Mouse (Mus musculus) intestine, postnatal 0 days (tissue): ENCODE data around the gene Bnip2. TPM values are rescaled to one million over a fixed set of nuclear protein-coding genes. Genes with fewer than 3 reads are reported as not detected.

Source experiments
- ATAC-seq: fragments of 200-750 bp; cut with Nextera tagmentation; 2 replicates; pipeline ENCODE4 v1.8.0; 2017; ENCODE audit warnings: mild to moderate bottlenecking, moderate TSS enrichment, moderate library complexity
- H3K27ac ChIP-seq: fragments of 300-500 bp; sonication (generic); 2 replicates; pipeline ENCODE4 v1.5.1; 2014; ENCODE audit warnings: mild to moderate bottlenecking, low read depth, low read length, moderate library complexity
- H3K27me3 ChIP-seq: fragments of 300-500 bp; sonication (generic); replicated peaks from 2 replicates; pipeline ENCODE4 v1.6.1; 2014; ENCODE audit warnings: low read length, mixed read lengths; ENCODE audit not compliant: control insufficient read depth, insufficient read depth
- H3K36me3 ChIP-seq: fragments of 300-500 bp; sonication (generic); 2 replicates; pipeline ENCODE4 v1.6.1; 2014; ENCODE audit warnings: mild to moderate bottlenecking, moderate library complexity; ENCODE audit not compliant: control insufficient read depth, insufficient read depth
- H3K4me1 ChIP-seq: fragments of 300-500 bp; sonication (generic); replicated peaks from 2 replicates; pipeline ENCODE4 v1.6.1; 2014; ENCODE audit warnings: antibody characterized with exemption, low read length, mixed read lengths; ENCODE audit not compliant: control insufficient read depth, insufficient read depth
- H3K4me2 ChIP-seq: fragments of 300-500 bp; sonication (generic); replicated peaks from 2 replicates; pipeline ENCODE4 v1.6.1; 2014; ENCODE audit warnings: low read depth, mild to moderate bottlenecking, moderate library complexity
- H3K4me3 ChIP-seq: fragments of 300-500 bp; sonication (generic); 2 replicates; pipeline ENCODE4 v1.5.1; 2014; ENCODE audit warnings: low read depth, low read length
- H3K9ac ChIP-seq: fragments of 300-500 bp; sonication (generic); 2 replicates; pipeline ENCODE4 v1.6.1; 2014; ENCODE audit warnings: mild to moderate bottlenecking, low read depth, low read length
- H3K9me3 ChIP-seq: fragments of 300-500 bp; sonication (generic); 2 replicates; pipeline ENCODE4 v1.6.1; 2016; ENCODE audit warnings: mixed run types; ENCODE audit not compliant: control insufficient read depth
- CTCF ChIP-seq: sonication (generic); IDR thresholded peaks from 2 replicates; pipeline ENCODE4 v1.5.1; 2016; ENCODE audit warnings: low read depth, mild to moderate bottlenecking, control low read depth, antibody characterized with exemption, moderate library complexity
- WGBS: fragments of 180-500 bp; shearing (Covaris S2); extraction: QIAGEN DNeasy Blood & Tissue Kit; methylation state at CpG from one replicate; pipeline ENCODE4 v1.1.7; 2014; 5-methylcytosine and 5-hydroxymethylcytosine counted together
- polyA plus RNA-seq: library from polyadenylated mRNA; unstranded; fragments of >200 nt; fragmentation: Nextera tagmentation; extraction: Ambion mirVana; gene quantifications from 2 replicates; pipeline ENCODE4 v1.2.1, GENCODE M21; 2015

Bnip2 gene
- polyA plus RNA-seq, 1 experiment from 2014 or later, result 38.0 TPM

DNA sequence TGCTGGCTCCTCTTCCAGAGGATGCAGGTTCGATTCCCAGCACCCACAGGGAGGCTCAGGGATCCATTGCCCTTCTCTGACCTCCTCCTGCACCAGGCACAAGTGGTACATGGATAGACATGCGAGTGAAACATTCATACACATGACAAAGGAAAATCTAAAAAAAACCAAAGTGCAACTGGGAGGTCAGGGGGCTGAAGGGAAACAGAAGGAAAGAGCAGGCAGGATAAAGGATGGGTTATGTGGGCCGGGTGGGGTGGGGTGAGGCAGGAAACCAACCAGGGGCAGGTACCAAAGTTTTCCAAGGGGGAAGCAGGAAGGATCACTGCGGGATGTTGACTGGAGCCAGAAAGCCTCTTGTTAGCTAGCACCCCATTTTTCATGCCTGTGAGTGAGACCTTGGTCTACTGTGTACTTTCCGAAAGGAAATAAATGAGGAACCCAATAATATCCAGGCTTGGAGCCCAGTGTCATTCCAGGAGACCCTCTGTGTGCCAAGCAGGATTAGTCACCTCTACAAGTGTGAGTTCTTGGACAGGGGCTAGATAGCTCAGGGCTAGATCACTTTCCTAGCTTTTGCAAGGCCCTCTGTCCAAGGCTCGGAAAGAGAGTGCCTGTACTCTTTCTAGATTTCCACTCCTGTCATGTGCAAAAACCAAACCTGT is 59.6 kb downstream of the Bnip2 start:
- H3K9me3 ChIP-seq, result no peaks in the 10 kb centered on the region
- no peak overlapping the region for H3K9ac ChIP-seq
- no peak for TF ChIP-seq CTCF
- no peak for ATAC-seq
- H3K4me1 ChIP-seq, result no peaks in the 10 kb centered on the region
- no peaks in the 10 kb centered on the region for H3K27me3 ChIP-seq
- H3K4me3 ChIP-seq, result no peak overlapping the region
- H3K27ac ChIP-seq, result no peak overlapping the region; the same call in 1 of the 2 replicates
- no peaks in the 10 kb centered on the region for H3K36me3 ChIP-seq
- H3K4me2 ChIP-seq, result no peak overlapping the region
- WGBS, result 50% methylated on average over 6 of the region's 6 CpGs

DNA sequence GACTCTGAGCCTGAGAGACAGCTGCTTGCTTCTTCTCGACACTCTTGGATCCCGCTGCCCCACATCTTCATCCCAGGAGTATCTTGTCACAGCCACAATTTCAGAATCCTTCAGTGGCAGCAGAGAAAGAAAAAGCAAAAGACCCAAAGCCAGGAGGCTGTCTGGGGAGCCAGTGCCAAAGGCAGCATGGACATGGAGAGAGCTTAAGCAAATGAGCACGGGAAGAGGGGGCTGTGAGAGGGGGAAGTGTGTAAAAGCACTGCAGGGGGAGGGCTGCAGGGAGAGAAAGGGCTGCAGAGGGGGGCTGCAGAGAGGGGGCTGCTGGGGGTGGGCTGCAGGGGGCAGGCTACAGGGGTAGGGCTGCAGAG is 60.1 kb downstream of the Bnip2 start:
- Histone ChIP-seq H3K4me1 (no peaks in the 10 kb centered on the region), H3K27me3 (no peaks in the 10 kb centered on the region), H3K36me3 (no peaks in the 10 kb centered on the region), H3K4me2 (no peak overlapping the region), H3K9ac (no peak overlapping the region), H3K9me3 (no peaks in the 10 kb centered on the region), H3K4me3 (no peak overlapping the region), H3K27ac (no peak overlapping the region)
- no peak for TF ChIP-seq CTCF
- 49% methylated on average over 3 of the region's 3 CpGs for WGBS
- ATAC-seq, result no peak

DNA sequence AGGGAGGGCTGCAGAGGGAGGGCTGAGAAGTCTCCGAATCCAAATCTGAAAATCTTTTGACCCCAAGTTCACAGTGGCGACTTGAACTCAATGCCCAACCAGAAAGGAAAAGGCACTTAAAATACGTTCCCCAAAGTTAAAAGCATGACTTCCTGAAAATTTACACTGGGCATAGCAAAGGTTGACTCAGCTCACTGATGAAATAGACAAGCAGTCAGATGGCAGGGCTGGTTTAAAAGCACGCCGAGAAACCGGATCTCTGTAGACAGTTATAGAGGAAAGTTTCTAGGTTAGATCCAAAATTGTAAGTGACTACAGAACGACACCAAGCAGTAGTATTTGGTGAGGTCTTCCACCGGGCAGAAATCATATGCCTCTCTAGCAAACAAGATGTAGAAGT is 60.6 kb downstream of the Bnip2 start:
- WGBS, result 45% methylated on average over 8 of the region's 8 CpGs
- H3K27ac ChIP-seq, result no peak overlapping the region
- H3K9me3 ChIP-seq, result no peaks in the 10 kb centered on the region

DNA sequence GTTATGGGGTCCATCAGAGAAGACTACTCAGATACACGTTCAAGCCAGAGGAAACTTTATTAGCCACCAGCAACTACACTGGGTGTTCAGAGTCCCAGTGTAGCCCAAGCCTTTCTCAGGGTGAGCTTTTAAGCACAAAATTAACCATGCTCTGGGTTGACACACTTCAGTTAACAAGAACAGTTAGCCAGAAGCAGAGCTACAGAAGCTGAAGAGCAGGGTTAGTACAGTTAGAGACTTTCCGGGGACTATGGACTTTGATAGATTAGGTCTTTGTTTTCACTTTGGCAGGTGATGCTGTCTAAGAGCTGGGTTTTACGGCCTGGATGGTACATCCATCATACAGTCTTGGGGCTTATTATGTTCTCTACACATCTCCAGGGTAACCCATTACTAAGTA is 63.5 kb downstream of the Bnip2 start:
- no peak overlapping the region for H3K27ac ChIP-seq
- 47% methylated on average over 3 of the region's 3 CpGs for WGBS

More for the DNA sequence above, 60.6 kb downstream of the Bnip2 start:
- Histone ChIP-seq H3K27me3 (no peaks in the 10 kb centered on the region), H3K36me3 (no peaks in the 10 kb centered on the region), H3K4me2 (no peak overlapping the region), H3K4me1 (no peaks in the 10 kb centered on the region), H3K9ac (no peak overlapping the region), H3K4me3 (no peak overlapping the region)
- no peak for ATAC-seq
- no peak for TF ChIP-seq CTCF

DNA sequence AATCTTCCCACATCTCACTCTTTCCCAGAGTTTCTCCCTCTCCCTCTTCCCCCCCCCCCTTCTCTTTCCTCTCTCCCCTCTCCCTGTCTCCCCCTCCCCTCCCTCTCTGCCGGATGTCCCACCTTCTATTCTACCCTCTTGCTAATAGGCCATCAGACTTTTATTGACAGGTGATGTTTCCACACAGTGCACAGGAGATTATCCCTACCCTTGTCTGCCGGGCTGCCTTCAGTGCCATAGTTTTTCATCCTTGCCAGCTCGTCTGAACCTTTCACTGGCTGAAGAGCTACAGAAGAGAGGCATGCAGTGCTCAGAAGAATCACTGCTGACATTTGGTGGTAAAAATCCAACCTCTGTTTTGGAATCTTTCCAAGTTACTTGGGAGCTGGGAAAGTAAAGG is 64.1 kb downstream of the Bnip2 start:
- no peak for TF ChIP-seq CTCF
- Histone ChIP-seq H3K9me3 (no peaks in the 10 kb centered on the region), H3K4me1 (no peaks in the 10 kb centered on the region), H3K27me3 (no peaks in the 10 kb centered on the region; the same call in 1 of the 2 replicates), H3K4me2 (no peak overlapping the region), H3K27ac (no peak overlapping the region), H3K4me3 (no peak overlapping the region), H3K9ac (no peak overlapping the region), H3K36me3 (no peaks in the 10 kb centered on the region)
- 31% methylated on average over 3 of the region's 3 CpGs for WGBS
- no peak for ATAC-seq

More for the DNA sequence above, 63.5 kb downstream of the Bnip2 start:
- peak; percentile 47; the same call in 1 of the 2 replicates for ATAC-seq
- TF ChIP-seq CTCF, result no peak
- H3K4me1 ChIP-seq, result no peaks in the 10 kb centered on the region
- H3K9ac ChIP-seq, result no peak overlapping the region
- no peaks in the 10 kb centered on the region; the same call in 1 of the 2 replicates for H3K27me3 ChIP-seq
- no peak overlapping the region for H3K4me2 ChIP-seq
- H3K4me3 ChIP-seq, result no peak overlapping the region
- no peaks in the 10 kb centered on the region for H3K9me3 ChIP-seq
- no peaks in the 10 kb centered on the region for H3K36me3 ChIP-seq

Other genes starting within 250 kb of the Bnip2 start
- not detected in 2 replicates for gene Foxb1, start 228.5 kb upstream of the Bnip2 start, polyA plus RNA-seq
- gene Gtf2a2, start 23.1 kb downstream of the Bnip2 start, polyA plus RNA-seq, result 127 and 128 TPM in 2 replicates
- 11.0 and 11.1 TPM in 2 replicates for gene Gcnt3, start 48.6 kb downstream of the Bnip2 start, polyA plus RNA-seq
- gene Fam81a, start 153.1 kb downstream of the Bnip2 start, polyA plus RNA-seq, result 0.83 and 0.92 TPM in 2 replicates
- gene Myo1e, start 217.9 kb downstream of the Bnip2 start, polyA plus RNA-seq, result 15.2 and 16.2 TPM in 2 replicates